Mouse (Mus musculus): ENCODE data around the gene Vmn2r37. TPM values are rescaled to one million over a fixed set of nuclear protein-coding genes. Genes with fewer than 3 reads are reported as not detected.
"Not testable (repeated sequence)": the region's sequence is repeated elsewhere in the genome, so short reads cannot be mapped to it uniquely, and the experiment has no call there.

Vmn2r37 gene
- total RNA-seq (2021), result not detected
- long read RNA-seq, experiment 1, result 0 reads
- long read RNA-seq, experiment 2, result 0 reads

- H3K27ac ChIP-seq; intact Hi-C loops (cut with DNase I); H3K4me3 ChIP-seq; DNase-seq: not testable (repeated sequence)
Measured at GRCm38 (mm10) chr7:9223553-9223952, at the start of gene Vmn2r37. Gene Vmn2r37 (minus strand): TSS chr7:9223653.

Other genes with a start within 250 kb of the Vmn2r37 start
- not detected for gene Vmn2r39, start 192.9 kb downstream of the Vmn2r37 start, total RNA-seq (2021)
- not detected for gene Vmn2r38, start 125.8 kb downstream of the Vmn2r37 start, total RNA-seq (2021)